Mouse (Mus musculus) macrophage (primary cell): ENCODE results near the gene Rpl39l. TPM values are rescaled to one million over a fixed set of nuclear protein-coding genes. Genes with fewer than 3 reads are reported as not detected.
"Not testable (repeated sequence)": the region's sequence is repeated elsewhere in the genome, so short reads cannot be mapped to it uniquely, and the experiment has no call there.

Source experiments
- H3K27ac ChIP-seq: fragments of 350-480 bp; formaldehyde crosslinking; 2 replicates; pipeline ENCODE4 v1.9.0; 2021
- H3K36me3 ChIP-seq: fragments of 350-480 bp; formaldehyde crosslinking; 2 replicates; pipeline ENCODE4 v1.9.0; 2021; ENCODE audit errors: inconsistent target
- H3K4me3 ChIP-seq: fragments of 350-480 bp; formaldehyde crosslinking; 2 replicates; pipeline ENCODE4 v1.9.0; 2021; ENCODE audit errors: inconsistent target
- H3K79me2 ChIP-seq: fragments of 350-480 bp; formaldehyde crosslinking; 2 replicates; pipeline ENCODE4 v1.9.0; 2021; ENCODE audit errors: inconsistent target
- WGBS: methylation state at CpG from one replicate; pipeline ENCODE4 v1.1.7; 2026; ENCODE audit warnings: inconsistent platforms; ENCODE audit not compliant: missing documents; 5-methylcytosine and 5-hydroxymethylcytosine counted together
- polyA plus RNA-seq: library from polyadenylated mRNA; stranded (reverse); fragments of 250-400 nt; gene quantifications from 3 replicates; pipeline ENCODE4 v1.2.4, GENCODE M21; 2018; ENCODE audit warnings: inconsistent platforms
- total RNA-seq, 78 experiments: library from RNA; depleted of rRNA; stranded (reverse); fragments of 250-400 nt; gene quantifications; 1 replicate in 9 of 78; 2 replicates in 24 of 78; 3 replicates in 43 of 78; 4 replicates in 2 of 78; pipeline ENCODE4 v1.2.4; 2018; ENCODE audit warnings: inconsistent platforms in 56 of 78

Rpl39l gene
- not detected for total RNA-seq (2018; cell fraction: chromatin; rRNA removed)
- total RNA-seq (2018; cell fraction: cytosol; rRNA removed) = 1 to 10 TPM in 10 of 26 experiments, under 1 TPM in 16; 0.31 to 1.8 (median 0.91) TPM
- not detected for total RNA-seq (2018; cell fraction: nucleus; rRNA removed)
- polyA plus RNA-seq = 0.42 to 2.0 TPM (median 0.67 TPM) in 3 replicates

- Histone ChIP-seq H3K79me2 (no peaks in the 10 kb centered on the region), H3K27ac (no peak within 1 kb of the TSS)
- 84% methylated on average over 22 of the region's 22 CpGs for WGBS
Measured at GRCm38 (mm10) chr16:10170005-10170404, at the start of gene Rpl39l. TSS of gene Rpl39l (plus strand) at chr16:10170226.

GRCm38 (mm10) chr16:10127586-10127985 is 42.4 kb upstream of the Rpl39l start:
- Histone ChIP-seq H3K27ac (no peak overlapping the region), H3K4me3 (no peak overlapping the region)
- 86% methylated on average over 1 of the region's 1 CpGs for WGBS

More at GRCm38 (mm10) chr16:10170005-10170404, at the start of gene Rpl39l:
- Histone ChIP-seq H3K4me3 (no peak within 1 kb of the TSS), H3K36me3 (no peaks in the 10 kb centered on the region)

GRCm38 (mm10) chr16:10129052-10129911 is 40.7 kb upstream of the Rpl39l start:
- no peaks in the 10 kb centered on the region for H3K79me2 ChIP-seq
- H3K27ac ChIP-seq = no peak overlapping the region
- H3K36me3 ChIP-seq = no peaks in the 10 kb centered on the region
- WGBS = 72% methylated on average over 2 of the region's 2 CpGs
- H3K4me3 ChIP-seq = no peak overlapping the region

More at GRCm38 (mm10) chr16:10127586-10127985, 42.4 kb upstream of the Rpl39l start:
- Histone ChIP-seq H3K79me2 (no peaks in the 10 kb centered on the region), H3K36me3 (no peaks in the 10 kb centered on the region)

GRCm38 (mm10) chr16:10143166-10143565 is 26.9 kb upstream of the Rpl39l start:
- WGBS = 38% methylated on average over 2 of the region's 2 CpGs
- Histone ChIP-seq H3K27ac (no peak overlapping the region), H3K4me3 (no peak overlapping the region), H3K79me2 (no peaks in the 10 kb centered on the region), H3K36me3 (no peaks in the 10 kb centered on the region)

- no peaks in the 10 kb centered on the region for H3K36me3 ChIP-seq
- no peaks in the 10 kb centered on the region for H3K79me2 ChIP-seq
- no peak overlapping the region for H3K4me3 ChIP-seq
- 94% methylated on average over 5 of the region's 5 CpGs for WGBS
- no peak overlapping the region for H3K27ac ChIP-seq
Measured at GRCm38 (mm10) chr16:10147401-10147800, 22.6 kb upstream of the Rpl39l start.

- H3K4me3 ChIP-seq = no peak overlapping the region
- 95% methylated on average over 8 of the region's 8 CpGs for WGBS
- no peak overlapping the region for H3K27ac ChIP-seq
- no peaks in the 10 kb centered on the region for H3K36me3 ChIP-seq
- H3K79me2 ChIP-seq = no peaks in the 10 kb centered on the region
Measured at GRCm38 (mm10) chr16:10169123-10169905, 712 bp upstream of the Rpl39l start.

GRCm38 (mm10) chr16:10171276-10171675 is 1.2 kb downstream of the Rpl39l start:
- 90% methylated on average over 4 of the region's 4 CpGs for WGBS
- Histone ChIP-seq H3K27ac (no peak overlapping the region), H3K79me2 (no peaks in the 10 kb centered on the region), H3K4me3 (no peak overlapping the region), H3K36me3 (no peaks in the 10 kb centered on the region)

GRCm38 (mm10) chr16:10172179-10172820 is 2.3 kb downstream of the Rpl39l start:
- H3K4me3 ChIP-seq = no peak overlapping the region
- no peaks in the 10 kb centered on the region for H3K36me3 ChIP-seq
- no peak overlapping the region for H3K27ac ChIP-seq
- 50% methylated on average over 3 of the region's 3 CpGs for WGBS
- no peaks in the 10 kb centered on the region for H3K79me2 ChIP-seq

- H3K79me2 ChIP-seq, H3K27ac ChIP-seq, H3K36me3 ChIP-seq, H3K4me3 ChIP-seq: not testable (repeated sequence)
- 92% methylated on average over 10 of the region's 10 CpGs for WGBS
Measured at GRCm38 (mm10) chr16:10187461-10187860, 17.4 kb downstream of the Rpl39l start.

GRCm38 (mm10) chr16:10192679-10193506 is 22.9 kb downstream of the Rpl39l start, which contains the start of gene Atf7ip2:
TSS of gene Atf7ip2 (plus strand) at chr16:10192712.
- Histone ChIP-seq H3K27ac (no peak within 1 kb of the TSS), H3K36me3 (no peaks in the 10 kb centered on the region), H3K79me2 (no peaks in the 10 kb centered on the region), H3K4me3 (peak within 1 kb of the TSS; percentile 17; the same call in 1 of the 2 replicates)
- 3% methylated on average over 63 of the region's 63 CpGs for WGBS

GRCm38 (mm10) chr16:10208777-10209176 is 38.8 kb downstream of the Rpl39l start:
- 100% methylated on average over 1 of the region's 1 CpGs for WGBS
- H3K4me3 ChIP-seq = no peak overlapping the region

GRCm38 (mm10) chr16:10216366-10216765 is 46.3 kb downstream of the Rpl39l start:
- H3K79me2 ChIP-seq, H3K27ac ChIP-seq, H3K4me3 ChIP-seq, H3K36me3 ChIP-seq: not testable (repeated sequence)
- WGBS = 100% methylated on average over 1 of the region's 1 CpGs

More at GRCm38 (mm10) chr16:10208777-10209176, 38.8 kb downstream of the Rpl39l start:
- Histone ChIP-seq H3K36me3 (no peaks in the 10 kb centered on the region), H3K27ac (no peak overlapping the region), H3K79me2 (no peaks in the 10 kb centered on the region)

GRCm38 (mm10) chr16:10217020-10217419 is 47.0 kb downstream of the Rpl39l start:
- not testable (repeated sequence) for H3K4me3 ChIP-seq, H3K36me3 ChIP-seq, H3K27ac ChIP-seq, H3K79me2 ChIP-seq
- WGBS = 96% methylated on average over 2 of the region's 2 CpGs
